Mouse (Mus musculus) left cerebral cortex, adult 18-20 months (tissue): ENCODE results near the gene Rhoq. TPM values are rescaled to one million over a fixed set of nuclear protein-coding genes. Genes with fewer than 3 reads are reported as not detected.
A peak's percentile ranks its signal among the peaks of the same experiment; 100 is the strongest.

ENCODE experiments used
- DNase-seq, 2 experiments: peaks; one replicate each; pipeline ENCODE4 v3.0.0; 2021 to 2022; ENCODE audit warnings: low spot score in 2 of 2, mixed read lengths in 1 of 2
- total RNA-seq, 2 experiments: library from RNA; stranded (reverse); gene quantifications; 2 replicates each; pipeline ENCODE4 v1.2.3; 2021

The Rhoq gene
- total RNA-seq, 2 experiments from 2014 or later, result 37.8 to 46.2 TPM

GRCm38 (mm10) chr17:86962297-86962893 lies 487 bp upstream of the Rhoq start:
- DNase-seq, result peak; percentile 81 to 83

GRCm38 (mm10) chr17:86963586-86963902 lies 662 bp downstream of the Rhoq start:
- DNase-seq, result no peak

GRCm38 (mm10) chr17:86964041-86964440 lies 1.2 kb downstream of the Rhoq start:
- DNase-seq, result no peak

GRCm38 (mm10) chr17:86964502-86964901 lies 1.6 kb downstream of the Rhoq start:
- peak; percentile 51 to 67 for DNase-seq

- DNase-seq, result no peak
These were observed 2.2 kb downstream of the Rhoq start for GRCm38 (mm10) chr17:86965121-86965520.

- no peak for DNase-seq
These were observed 3.2 kb downstream of the Rhoq start for GRCm38 (mm10) chr17:86966040-86966439.

GRCm38 (mm10) chr17:86967048-86967447 lies 4.2 kb downstream of the Rhoq start:
- no peak for DNase-seq

GRCm38 (mm10) chr17:86967536-86968525 lies 4.9 kb downstream of the Rhoq start:
- DNase-seq, result no peak

GRCm38 (mm10) chr17:86968581-86968980 lies 5.7 kb downstream of the Rhoq start:
- DNase-seq, result no peak

- no peak for DNase-seq
These were observed 6.7 kb downstream of the Rhoq start for GRCm38 (mm10) chr17:86969582-86969981.

GRCm38 (mm10) chr17:86970026-86970750 lies 7.3 kb downstream of the Rhoq start:
- DNase-seq, result no peak

- no peak for DNase-seq
These were observed 8.2 kb downstream of the Rhoq start for GRCm38 (mm10) chr17:86971036-86971435.

- no peak for DNase-seq
These were observed 9.0 kb downstream of the Rhoq start for GRCm38 (mm10) chr17:86971860-86972259.

- no peak for DNase-seq
These were observed 10.2 kb downstream of the Rhoq start for GRCm38 (mm10) chr17:86973097-86973496.

- no peak for DNase-seq
These were observed 13.5 kb downstream of the Rhoq start for GRCm38 (mm10) chr17:86976387-86976786.

GRCm38 (mm10) chr17:86978496-86978895 lies 15.6 kb downstream of the Rhoq start:
- no peak for DNase-seq

- DNase-seq, result no peak
These were observed 18.3 kb downstream of the Rhoq start for GRCm38 (mm10) chr17:86981205-86981604.

- DNase-seq, result no peak
These were observed 18.8 kb downstream of the Rhoq start for GRCm38 (mm10) chr17:86981701-86982100.

- no peak for DNase-seq
These were observed 19.6 kb downstream of the Rhoq start for GRCm38 (mm10) chr17:86982497-86982896.

GRCm38 (mm10) chr17:86986449-86987138 lies 23.7 kb downstream of the Rhoq start:
- DNase-seq, result no peak

GRCm38 (mm10) chr17:86988161-86988560 lies 25.3 kb downstream of the Rhoq start:
- DNase-seq, result no peak
